Mouse (Mus musculus): ENCODE measurements around the gene Tln1. TPM values are rescaled to one million over a fixed set of nuclear protein-coding genes. Genes with fewer than 3 reads are reported as not detected.

The Tln1 gene
- polyA plus RNA-seq (2017; shearing (Covaris generic)), result 436 TPM

GRCm38 (mm10) chr4:43561997-43562768 is at the start of gene Tln1, which contains the start of gene Creb3:
Gene Tln1 (minus strand): TSS chr4:43562691.
Gene Creb3 (plus strand): TSS chr4:43562332.

GRCm38 (mm10) chr4:43584444-43585416 is 22.2 kb upstream of the Tln1 start, which contains the start of gene Msmp:
Gene Msmp (minus strand): TSS chr4:43584494.

GRCm38 (mm10) chr4:43578376-43579204 is 16.1 kb upstream of the Tln1 start, which contains the start of the genes Rgp1 and Gba2:
Gene Rgp1 (plus strand): TSS chr4:43578715.
Gene Gba2 (minus strand): TSS chr4:43578873.

GRCm38 (mm10) chr4:43506536-43507185 is 55.8 kb downstream of the Tln1 start, which contains the start of gene Car9:
Gene Car9 (plus strand): TSS chr4:43506966.

GRCm38 (mm10) chr4:43499407-43500333 is 62.8 kb downstream of the Tln1 start, which contains the start of gene Arhgef39:
Gene Arhgef39 (minus strand): TSS chr4:43499695.

GRCm38 (mm10) chr4:43492821-43493185 is 69.7 kb downstream of the Tln1 start, which contains the start of gene Ccdc107:
Gene Ccdc107 (plus strand): TSS chr4:43492900.

GRCm38 (mm10) chr4:43483535-43484091 is 78.9 kb downstream of the Tln1 start, which contains the start of gene Sit1:
Gene Sit1 (minus strand): TSS chr4:43483734.

Other genes with a start within 250 kb of the Tln1 start
- not detected for gene Rusc2, start 180.7 kb downstream of the Tln1 start, polyA plus RNA-seq (2017; shearing (Covaris generic))
- not detected for gene Fam166b, start 133.6 kb downstream of the Tln1 start, polyA plus RNA-seq (2017; shearing (Covaris generic))
- 0.48 TPM for gene Tesk1, start 120.8 kb downstream of the Tln1 start, polyA plus RNA-seq (2017; shearing (Covaris generic))
- 54.1 TPM for gene Cd72, start 108.1 kb downstream of the Tln1 start, polyA plus RNA-seq (2017; shearing (Covaris generic))
- gene Sit1, start 79.0 kb downstream of the Tln1 start, polyA plus RNA-seq (2017; shearing (Covaris generic)), result 146 TPM
- 75.3 TPM for gene Ccdc107, start 69.8 kb downstream of the Tln1 start, polyA plus RNA-seq (2017; shearing (Covaris generic))
- 4.9 TPM for gene Arhgef39, start 63.0 kb downstream of the Tln1 start, polyA plus RNA-seq (2017; shearing (Covaris generic))
- 0.90 TPM for gene Car9, start 55.7 kb downstream of the Tln1 start, polyA plus RNA-seq (2017; shearing (Covaris generic))
- gene Tpm2, start 38.9 kb downstream of the Tln1 start, polyA plus RNA-seq (2017; shearing (Covaris generic)), result not detected
- 86.8 TPM for gene Creb3, start 359 bp downstream of the Tln1 start, polyA plus RNA-seq (2017; shearing (Covaris generic))
- 24.1 TPM for gene Rgp1, start 16.0 kb upstream of the Tln1 start, polyA plus RNA-seq (2017; shearing (Covaris generic))
- gene Gba2, start 16.2 kb upstream of the Tln1 start, polyA plus RNA-seq (2017; shearing (Covaris generic)), result 27.6 TPM
- gene Msmp, start 21.8 kb upstream of the Tln1 start, polyA plus RNA-seq (2017; shearing (Covaris generic)), result 3.2 TPM
- not detected for gene Npr2, start 69.2 kb upstream of the Tln1 start, polyA plus RNA-seq (2017; shearing (Covaris generic))
- gene Spag8, start 90.9 kb upstream of the Tln1 start, polyA plus RNA-seq (2017; shearing (Covaris generic)), result 0.38 TPM
- gene Hint2, start 93.8 kb upstream of the Tln1 start, polyA plus RNA-seq (2017; shearing (Covaris generic)), result 70.9 TPM
- 0.83 TPM for gene Tmem8b, start 106.3 kb upstream of the Tln1 start, polyA plus RNA-seq (2017; shearing (Covaris generic))
- 1.4 TPM for gene Fam221b, start 106.5 kb upstream of the Tln1 start, polyA plus RNA-seq (2017; shearing (Covaris generic))
- not detected for gene Olfr70, start 138.1 kb upstream of the Tln1 start, polyA plus RNA-seq (2017; shearing (Covaris generic))
- gene Olfr71, start 147.6 kb upstream of the Tln1 start, polyA plus RNA-seq (2017; shearing (Covaris generic)), result not detected
- gene Hrct1, start 164.5 kb upstream of the Tln1 start, polyA plus RNA-seq (2017; shearing (Covaris generic)), result not detected
- not detected for gene Spaar, start 167.3 kb upstream of the Tln1 start, polyA plus RNA-seq (2017; shearing (Covaris generic))
- gene Olfr159, start 208.3 kb upstream of the Tln1 start, polyA plus RNA-seq (2017; shearing (Covaris generic)), result not detected

Data from activated CD4-positive, CD25-positive, alpha-beta regulatory T cell, adult 9 weeks (primary cell).